Mouse (Mus musculus) heart, adult 18-20 months (tissue): ENCODE data around the gene Hsdl1. TPM values are rescaled to one million over a fixed set of nuclear protein-coding genes. Genes with fewer than 3 reads are reported as not detected.

Source experiments
- DNase-seq, 2 experiments: peaks; one replicate each; pipeline ENCODE4 v3.0.0; 2021 to 2022; ENCODE audit warnings: mixed read lengths in 1 of 2
- total RNA-seq, 2 experiments: library from RNA; stranded (reverse); gene quantifications; 2 replicates each; pipeline ENCODE4 v1.2.3; 2021

Hsdl1 gene
- total RNA-seq, 2 experiments from 2014 or later = 21.3 to 22.9 TPM

DNA sequence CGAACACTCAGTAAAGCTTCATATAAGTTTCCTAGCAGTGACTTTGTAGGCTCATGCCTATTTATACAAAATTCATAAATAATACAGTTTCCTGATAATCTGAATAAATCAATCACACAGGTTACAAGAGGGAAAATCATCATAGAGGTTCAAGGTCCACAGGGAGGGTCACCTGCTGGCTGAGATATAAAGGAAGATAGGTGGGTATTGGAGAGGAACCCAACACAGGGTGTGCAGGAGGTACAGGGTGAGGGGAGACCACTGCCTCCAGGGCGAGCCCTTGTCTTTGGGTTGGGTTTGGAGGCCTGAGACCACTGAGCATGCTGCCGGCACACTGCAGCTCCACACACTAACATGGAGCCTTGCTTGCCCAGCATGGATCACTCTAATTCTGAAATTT, 43.6 kb downstream of the Hsdl1 start:
- DNase-seq = no peak

DNA sequence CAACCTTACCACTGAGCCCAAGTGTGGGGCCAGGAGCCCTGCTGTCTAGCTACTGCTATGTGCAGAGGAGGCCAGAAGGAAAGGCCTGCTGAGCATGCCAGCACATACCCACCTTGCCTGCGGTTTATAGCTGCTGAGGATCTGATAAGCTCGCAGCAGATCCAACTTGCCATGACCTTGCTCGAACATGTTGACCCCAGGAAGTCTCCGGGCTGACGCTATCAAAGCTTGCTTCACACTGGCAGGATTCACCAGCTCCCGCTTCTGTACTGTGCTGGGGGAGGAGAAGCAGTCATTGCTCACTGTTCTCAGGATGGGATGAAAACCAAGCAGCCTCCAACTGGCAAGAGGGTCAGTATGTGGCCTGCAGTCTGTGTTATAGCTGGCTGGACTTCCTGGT, 44.0 kb downstream of the Hsdl1 start:
- no peak for DNase-seq

DNA sequence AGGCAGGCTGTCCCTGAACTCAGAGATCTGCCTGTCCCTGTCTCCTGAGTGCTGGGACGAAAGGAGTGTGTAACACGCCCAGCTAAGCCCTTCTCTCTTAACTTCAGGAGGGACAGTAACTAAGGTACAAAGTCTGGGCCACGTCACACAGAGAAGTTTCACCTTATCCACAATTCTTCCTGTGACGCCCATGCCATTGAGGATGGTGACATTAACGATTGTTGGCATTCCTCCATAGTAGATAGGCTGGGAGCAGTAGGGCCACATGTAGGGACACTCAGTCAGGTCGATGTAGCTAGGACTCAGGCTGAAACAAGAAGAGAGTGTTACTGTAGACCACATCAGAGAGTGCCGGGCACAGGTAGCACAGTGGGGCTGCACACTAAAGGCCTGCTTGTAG, 46.2 kb downstream of the Hsdl1 start:
- no peak for DNase-seq

DNA sequence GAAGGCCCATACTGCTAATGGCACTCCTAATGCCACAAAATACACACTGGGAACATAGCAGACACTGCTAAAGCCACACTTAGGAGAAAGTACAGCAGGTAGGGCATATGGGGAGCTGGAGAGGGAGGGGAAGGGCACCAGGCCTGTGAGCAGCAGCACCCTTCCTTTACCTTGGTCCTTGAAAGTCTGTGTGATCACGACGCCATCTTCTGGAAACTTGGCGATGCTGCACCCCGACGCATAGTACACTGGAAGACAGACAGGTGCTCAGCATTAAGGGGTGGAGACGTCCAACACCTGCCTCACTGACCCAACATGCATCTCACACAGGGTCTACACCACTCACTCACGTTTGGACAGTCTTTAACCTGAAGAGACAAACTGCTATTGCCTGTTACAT, 54.9 kb downstream of the Hsdl1 start:
- DNase-seq = no peak

DNA sequence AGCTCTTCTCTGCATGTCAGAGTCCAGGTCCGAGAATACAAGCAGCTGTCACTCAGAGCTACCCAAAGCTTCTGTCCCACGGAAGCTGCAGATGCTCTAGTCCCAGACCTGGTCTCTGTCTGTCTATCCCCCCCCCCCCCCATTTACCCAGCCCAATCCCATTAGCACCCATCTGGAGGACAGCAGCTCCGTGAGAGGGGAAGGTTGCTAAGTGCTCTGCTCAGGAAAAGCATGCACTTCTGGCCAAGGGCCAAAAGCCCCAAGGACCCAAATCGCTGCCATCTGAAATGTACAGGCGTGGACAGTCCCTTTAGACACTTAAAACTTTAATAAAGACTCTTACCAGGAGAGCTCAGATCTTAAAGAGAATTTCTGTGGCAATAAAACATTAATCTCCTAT, 58.3 kb downstream of the Hsdl1 start:
- DNase-seq = no peak

DNA sequence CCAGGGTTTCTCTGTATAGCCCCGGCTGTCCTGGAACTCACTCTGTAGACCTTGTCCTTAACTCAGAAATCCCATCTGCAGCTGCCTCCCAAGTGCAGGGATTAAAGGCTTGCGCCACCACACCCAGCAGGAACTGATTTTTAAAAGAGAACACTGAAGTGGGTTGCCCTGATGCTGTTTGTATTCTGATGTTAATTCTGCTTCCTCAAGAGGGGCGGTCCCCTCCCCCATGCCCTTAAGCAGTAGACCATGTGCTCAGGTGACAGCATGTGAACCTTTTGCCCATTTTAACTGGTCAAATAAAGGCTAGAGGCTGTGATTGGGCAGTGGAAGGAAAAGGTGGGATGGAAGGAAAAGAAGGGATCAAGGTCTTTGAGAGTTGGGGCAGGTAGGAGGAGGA, 59.2 kb downstream of the Hsdl1 start:
- no peak for DNase-seq

DNA sequence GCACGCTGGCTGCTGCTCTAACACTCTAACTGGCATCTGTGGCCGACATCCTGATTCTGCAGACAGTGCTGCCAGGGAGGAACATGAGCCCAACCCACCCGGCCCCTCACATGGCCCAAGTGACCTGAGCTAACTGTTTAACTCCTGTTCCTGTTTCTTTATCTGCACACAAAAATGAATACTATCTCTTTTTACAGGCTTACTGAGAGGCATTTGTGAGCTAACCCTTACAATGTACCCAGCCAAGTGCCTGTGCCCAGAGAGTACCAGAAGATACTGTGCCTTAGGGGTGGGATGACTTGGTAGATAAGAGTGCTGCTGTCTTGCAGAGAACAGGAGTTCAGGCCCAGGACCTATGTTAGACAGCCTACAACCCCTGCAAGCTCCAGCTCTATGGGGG, 60.0 kb downstream of the Hsdl1 start:
- DNase-seq = no peak

DNA sequence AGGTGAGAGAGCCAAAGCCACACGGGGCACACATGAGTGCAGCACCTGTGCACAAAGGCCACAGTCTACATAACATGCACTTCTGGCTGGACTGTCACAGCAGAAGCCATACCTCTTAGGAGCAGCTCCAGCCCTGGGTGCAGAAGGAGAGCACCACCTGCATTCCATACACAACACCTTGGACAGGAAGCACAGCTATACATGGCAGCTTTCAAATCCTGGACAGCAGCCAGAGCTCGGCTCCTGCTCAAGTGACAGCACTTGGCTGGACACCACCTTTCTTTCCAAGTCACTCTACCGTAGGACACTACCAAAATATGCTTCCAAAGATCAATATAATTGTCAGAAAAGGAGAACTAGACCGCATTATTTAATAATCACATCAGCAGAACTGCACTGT, 61.6 kb downstream of the Hsdl1 start:
- DNase-seq = peak in 1 of 2 experiments; percentile 15

Other genes with a start within 250 kb of the Hsdl1 start
- 100 to 1,000 TPM; 138 to 149 TPM for gene Hsbp1, start 230.7 kb downstream of the Hsdl1 start, total RNA-seq
- gene Mlycd, start 180.3 kb downstream of the Hsdl1 start, total RNA-seq = 100 to 1,000 TPM; 117 to 120 TPM
- 1 to 10 TPM; 3.1 to 4.2 TPM for gene Osgin1, start 141.1 kb downstream of the Hsdl1 start, total RNA-seq
- gene Necab2, start 128.5 kb downstream of the Hsdl1 start, total RNA-seq = not detected
- gene Slc38a8, start 73.5 kb downstream of the Hsdl1 start, total RNA-seq = not detected
- 10 to 100 TPM; 27.5 to 31.0 TPM for gene Mbtps1, start 16.4 kb downstream of the Hsdl1 start, total RNA-seq
- under 1 TPM in 1 of 2 experiments, not detected in 1; 0.15 TPM for gene Dnaaf1, start 52 bp upstream of the Hsdl1 start, total RNA-seq
- gene Taf1c, start 30.0 kb upstream of the Hsdl1 start, total RNA-seq = 1 to 10 TPM; 3.5 to 4.5 TPM
- gene Adad2, start 37.6 kb upstream of the Hsdl1 start, total RNA-seq = not detected
- under 1 TPM in 1 of 2 experiments, not detected in 1; 0.15 TPM for gene Kcng4, start 60.5 kb upstream of the Hsdl1 start, total RNA-seq
- 10 to 100 TPM; 26.5 to 28.0 TPM for gene Wfdc1, start 91.2 kb upstream of the Hsdl1 start, total RNA-seq
- under 1 TPM; 0.12 to 0.21 TPM for gene Atp2c2, start 124.8 kb upstream of the Hsdl1 start, total RNA-seq
- 10 to 100 TPM; 11.5 to 14.2 TPM for gene Tldc1, start 203.2 kb upstream of the Hsdl1 start, total RNA-seq